Comparison of ENCODE assay signal across 14 mouse cellular contexts in the genomic region with DNA sequence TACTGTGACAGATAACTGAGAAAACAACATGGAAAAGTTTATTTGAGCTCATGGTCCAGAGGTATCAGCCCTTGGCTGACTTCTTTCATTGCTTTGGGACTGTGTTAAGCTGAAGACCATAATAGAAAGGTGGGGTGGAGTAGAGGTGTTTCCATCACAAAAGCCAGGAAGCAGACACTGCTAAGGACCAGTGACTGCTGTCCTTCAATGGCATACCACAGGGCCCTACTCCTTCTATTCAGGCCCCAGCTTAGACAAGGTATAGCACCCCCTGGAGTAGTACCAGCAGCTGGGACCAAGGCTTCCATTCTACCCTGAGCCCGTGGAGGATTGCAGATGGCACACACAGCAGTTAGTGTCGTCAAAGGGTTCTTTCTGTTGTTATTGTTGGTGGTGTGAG.
A peak's percentile ranks its signal among the peaks of the same experiment; 100 is the strongest.
DNase-seq lines count a peak whose midpoint lies in the region.
"Had no signal": no experiment of that assay in that cellular context is flagged by ENCODE, and none has a peak within 500 bp of the region (broad histone marks: within the 10 kb centered on the region; RNA-seq: fewer than 3 reads in every experiment).

No protein-coding gene starts in this region.

- intact Hi-C loops in left cerebral cortex, postnatal 25 days (cut with DNase I), result no loop called here

- peak; percentile 89 for DNase-seq in ES-CJ7 (ENCODE audit: low read depth, low spot score)
- peak; percentile 83 for DNase-seq in R1 (ENCODE audit: low read depth, low spot score)
- DNase-seq in left cerebral cortex, postnatal 25 days (ENCODE audit: low spot score in 2 of 2), result no peak
- no peak for DNase-seq in ovary, adult 18-20 months (ENCODE audit: low spot score)
- no peak for DNase-seq in adrenal gland, postnatal 10 days
- DNase-seq: adrenal gland, adult 2 months; adrenal gland, postnatal 14 days; adrenal gland, postnatal 36 days; cerebellum, adult 11-12 months; cerebellum, adult 2 months; cerebellum, adult 9-10 months; cerebellum, postnatal 10 days; cerebellum, postnatal 25 days; forebrain, postnatal 0 days had no signal

Comparison
In these comparisons a context has a peak if more than half of its experiments do, and no peak if none do; other contexts are left out.
1. DNase-seq: peak in ES-CJ7 (single experiment) and R1 (single experiment); none in left cerebral cortex, postnatal 25 days (0 of 2), ovary, adult 18-20 months (single experiment) and adrenal gland, postnatal 10 days (single experiment).